Mouse (Mus musculus) CH12.LX (cell line): ENCODE measurements around the gene Plbd2. TPM values are rescaled to one million over a fixed set of nuclear protein-coding genes. Genes with fewer than 3 reads are reported as not detected.

Source experiments
- DNase-seq: peaks from one replicate; pipeline ENCODE4 v3.0.0-alpha.2; 2013; ENCODE audit errors: extremely low read depth
- H3K27ac ChIP-seq: 2 replicates; pipeline ENCODE4 v1.5.1; 2012; ENCODE audit warnings: low read depth, mild to moderate bottlenecking, control low read depth, moderate library complexity; ENCODE audit not compliant: insufficient read depth
- H3K27me3 ChIP-seq: replicated peaks from 2 replicates; pipeline ENCODE3; 2012; ENCODE audit warnings: inconsistent platforms
- H3K36me3 ChIP-seq, 2 experiments: replicated peaks in 1 of 2; 2 replicates each; pipeline versions ENCODE3 to v1.6.1; 2012; ENCODE audit warnings: inconsistent platforms in 1 of 2, low read length in 1 of 2, mild to moderate bottlenecking in 1 of 2, mixed read lengths in 1 of 2, moderate library complexity in 1 of 2; ENCODE audit not compliant: control insufficient read depth in 1 of 2, insufficient read depth in 1 of 2
- H3K4me1 ChIP-seq, 2 experiments: 2 replicates each; pipeline ENCODE4 v1.6.1; 2012; ENCODE audit warnings: inconsistent platforms in 1 of 2, moderate library complexity in 1 of 2; ENCODE audit not compliant: insufficient read depth in 2 of 2, control insufficient read depth in 1 of 2
- H3K4me2 ChIP-seq: 2 replicates; pipeline ENCODE4 v1.6.1; 2012; ENCODE audit warnings: low read depth, mild to moderate bottlenecking, control low read depth; ENCODE audit not compliant: poor library complexity, insufficient read depth, severe bottlenecking
- H3K4me3 ChIP-seq, 3 experiments: fragments of 150-350 bp in 1 of 3; sonication (generic) in 1 of 3; replicated peaks in 1 of 3; 2 replicates each; pipeline versions ENCODE3 to v1.5.1; 2011 to 2012; ENCODE audit warnings: low read depth in 2 of 3, low read length in 2 of 3, mild to moderate bottlenecking in 2 of 3, moderate library complexity in 2 of 3, control low read depth in 1 of 3, improper control_type of control experiment in 1 of 3, inconsistent platforms in 1 of 3, mixed read lengths in 1 of 3; ENCODE audit not compliant: poor library complexity in 1 of 3
- H3K79me2 ChIP-seq: replicated peaks from 2 replicates; pipeline ENCODE4 v1.6.1; 2012; ENCODE audit warnings: mild to moderate bottlenecking, moderate library complexity; ENCODE audit not compliant: control insufficient read depth, poor library complexity, insufficient read depth, severe bottlenecking; ENCODE audit errors: extremely low read depth
- H3K9ac ChIP-seq: 2 replicates; pipeline ENCODE4 v1.6.1; 2012; ENCODE audit warnings: low read depth, mild to moderate bottlenecking, control low read depth, moderate library complexity; ENCODE audit not compliant: insufficient read depth
- H3K9me3 ChIP-seq: replicated peaks from 2 replicates; pipeline ENCODE3; 2012; ENCODE audit warnings: low read length, inconsistent platforms, mixed read lengths
- BHLHE40 ChIP-seq: IDR thresholded peaks from 2 replicates; pipeline ENCODE4 v1.6.1; 2011; ENCODE audit warnings: mild to moderate bottlenecking, low read depth, low read length, improper control_type of control experiment
- CHD1 ChIP-seq: IDR thresholded peaks from 2 replicates; pipeline ENCODE4 v1.6.1; 2012; ENCODE audit warnings: low read depth, low read length, improper control_type of control experiment, inconsistent platforms
- ETS1 ChIP-seq: conservative IDR thresholded peaks from 2 replicates; pipeline ENCODE4 v1.6.1; 2012; ENCODE audit warnings: low read depth, mild to moderate bottlenecking, inconsistent platforms, low read length, improper control_type of control experiment, moderate library complexity
- GABPA ChIP-seq: IDR thresholded peaks from 2 replicates; pipeline ENCODE4 v1.6.1; 2012; ENCODE audit warnings: low read depth, low read length, improper control_type of control experiment, inconsistent platforms; ENCODE audit not compliant: insufficient replicate concordance
- HCFC1 ChIP-seq: IDR thresholded peaks from 2 replicates; pipeline ENCODE4 v1.6.1; 2012; ENCODE audit warnings: low read depth, mild to moderate bottlenecking, inconsistent platforms, low read length, improper control_type of control experiment
- IRF4 ChIP-seq: IDR thresholded peaks from 2 replicates; pipeline ENCODE4 v1.6.1; 2014; ENCODE audit warnings: low read depth, mild to moderate bottlenecking, inconsistent platforms, low read length, improper control_type of control experiment
- JUN ChIP-seq: IDR thresholded peaks from 2 replicates; pipeline ENCODE4 v1.6.1; 2011; ENCODE audit warnings: low read depth, mild to moderate bottlenecking, low read length, improper control_type of control experiment, moderate library complexity; ENCODE audit not compliant: insufficient read depth
- KAT2A ChIP-seq: IDR thresholded peaks from 2 replicates; pipeline ENCODE4 v1.6.1; 2012; ENCODE audit warnings: low read length, improper control_type of control experiment, inconsistent platforms; ENCODE audit not compliant: insufficient replicate concordance
- MAX ChIP-seq: IDR thresholded peaks from 2 replicates; pipeline ENCODE4 v1.6.1; 2011; ENCODE audit warnings: low read length, improper control_type of control experiment
- MAZ ChIP-seq: IDR thresholded peaks from 2 replicates; pipeline ENCODE4 v1.6.1; 2012; ENCODE audit warnings: low read depth, mild to moderate bottlenecking, inconsistent platforms, low read length, improper control_type of control experiment, moderate library complexity
- MEF2A ChIP-seq: IDR thresholded peaks from 2 replicates; pipeline ENCODE4 v1.6.1; 2014; ENCODE audit warnings: low read depth, mild to moderate bottlenecking, inconsistent platforms, low read length, improper control_type of control experiment, borderline replicate concordance
- MYC ChIP-seq: IDR thresholded peaks from 2 replicates; pipeline ENCODE4 v1.6.1; 2011; ENCODE audit warnings: low read depth, mild to moderate bottlenecking, improper control_type of control experiment, low read length
- NELFE ChIP-seq: IDR thresholded peaks from 2 replicates; pipeline ENCODE4 v1.6.1; 2011; ENCODE audit warnings: low read depth, low read length, improper control_type of control experiment
- PAX5 ChIP-seq: IDR thresholded peaks from 2 replicates; pipeline ENCODE4 v1.6.1; 2012; ENCODE audit warnings: low read length, inconsistent platforms, mixed read lengths
- RCOR1 ChIP-seq: conservative IDR thresholded peaks from 2 replicates; pipeline ENCODE4 v1.6.1; 2012; ENCODE audit warnings: low read depth, mild to moderate bottlenecking, inconsistent platforms, low read length, improper control_type of control experiment
- SIN3A ChIP-seq: IDR thresholded peaks from 2 replicates; pipeline ENCODE4 v1.6.1; 2012; ENCODE audit warnings: low read length, improper control_type of control experiment, inconsistent platforms
- TBP ChIP-seq: conservative IDR thresholded peaks from 2 replicates; pipeline ENCODE4 v1.6.1; 2011; ENCODE audit warnings: low read depth, low read length, improper control_type of control experiment
- TCF12 ChIP-seq: IDR thresholded peaks from 2 replicates; pipeline ENCODE4 v1.6.1; 2014; ENCODE audit warnings: low read depth, mild to moderate bottlenecking, inconsistent platforms, low read length, improper control_type of control experiment
- USF1 ChIP-seq: IDR thresholded peaks from 2 replicates; pipeline ENCODE4 v1.6.1; 2014; ENCODE audit warnings: low read depth, mild to moderate bottlenecking, inconsistent platforms, low read length, improper control_type of control experiment
- USF2 ChIP-seq: conservative IDR thresholded peaks from 2 replicates; pipeline ENCODE4 v1.6.1; 2011; ENCODE audit warnings: low read depth, low read length, improper control_type of control experiment
- ZMIZ1 ChIP-seq: IDR thresholded peaks from 2 replicates; pipeline ENCODE4 v1.6.1; 2012; ENCODE audit warnings: low read depth, mild to moderate bottlenecking, inconsistent platforms, low read length, improper control_type of control experiment
- ZNF384 ChIP-seq: IDR thresholded peaks from 2 replicates; pipeline ENCODE4 v1.6.1; 2012; ENCODE audit warnings: low read depth, low read length, improper control_type of control experiment, inconsistent platforms
- dilution Hi-C: fragments of 300-500 bp; cut with MboI; formaldehyde crosslinking; loops from 2 replicates; pipeline ENCODE4 v1.14.3; 2020; ENCODE audit warnings: low sequenced_read_pairs; ENCODE audit not compliant: extremely low pct_unique_long_range_greater_than_20kb, extremely low pct_ligation_motif_present
- in situ Hi-C: fragments of 300-500 bp; cut with MboI; formaldehyde crosslinking; loops from 3 replicates; pipeline ENCODE4 v1.14.3; 2019; ENCODE audit warnings: low sequenced_read_pairs, low pct_ligation_motif_present, low pct_unique_long_range_greater_than_20kb, mixed read lengths
- polyA plus RNA-seq: library from polyadenylated mRNA; unstranded; fragments of >175 nt; gene quantifications from 2 replicates; pipeline ENCODE4 v1.2.1, GENCODE M21; 2012; ENCODE audit warnings: low read depth; ENCODE audit not compliant: insufficient read length
- total RNA-seq, 2 experiments: library from RNA; depleted of rRNA; stranded (reverse); fragments of 300-350 nt in 1 of 2; fragments of >200 nt in 1 of 2; gene quantifications; 2 replicates each; pipeline ENCODE4 v1.2.3; 2012 to 2014

Gene Plbd2
- total and polyA plus RNA-seq, 3 experiments = 9.0 to 28.8 (median 21.3) TPM

GRCm38 (mm10) chr5:120517552-120517951 is 14.1 kb upstream of the Plbd2 start (continued):
- TF ChIP-seq MEF2A = peak; percentile 69; the same call in 1 of the 2 replicates
- no peak for TF ChIP-seq CHD1
- TF ChIP-seq TBP = no peak
- peak; percentile 99 for TF ChIP-seq BHLHE40
- no peak for TF ChIP-seq PAX5
- TF ChIP-seq MAX = peak; percentile 77
- peak; percentile 35; the same call in 1 of the 2 replicates for TF ChIP-seq HCFC1
- TF ChIP-seq KAT2A = no peak
- peak; percentile 77 for TF ChIP-seq JUN
- peak; percentile 72; the same call in 1 of the 2 replicates for TF ChIP-seq RCOR1
- peak; percentile 78 for TF ChIP-seq IRF4
- TF ChIP-seq ZNF384 = no peak
- no peak for TF ChIP-seq ZMIZ1
- no peak for TF ChIP-seq GABPA
- TF ChIP-seq USF1 = no peak

GRCm38 (mm10) chr5:120516221-120516984 is 13.0 kb upstream of the Plbd2 start:
- peak overlapping the region in 1 of 3 experiments; percentile 26 for H3K4me3 ChIP-seq
- H3K9me3 ChIP-seq = no peaks in the 10 kb centered on the region
- peaks cover 0 to 36% of the 10 kb centered on the region in 2 experiments for H3K36me3 ChIP-seq
- DNase-seq = no peak
- no peaks in the 10 kb centered on the region for H3K79me2 ChIP-seq
- H3K9ac ChIP-seq = no peak overlapping the region
- no peak overlapping the region for H3K4me2 ChIP-seq
- in situ Hi-C loops = loop anchor here (5.0 to 25.0 kb wide), 2 partner anchors 91 to 196 kb away; partner anchors contain the start of gene Dtx1
- dilution Hi-C loops = no loop called here
- H3K27ac ChIP-seq = 0 out of 2 replicates have a peak overlapping the region, but pooled peaks have one; percentile 2
- TF ChIP-seq ETS1 (peak; percentile 33; the same call in 1 of the 2 replicates), IRF4 (peak; percentile 73), USF2 (no peak), SIN3A (no peak), MAZ (peak; percentile 33; the same call in 1 of the 2 replicates), MYC (no peak), BHLHE40 (peak; percentile 42), USF1 (0 out of 2 replicates have a peak, but pooled peaks have one; percentile 5), NELFE (no peak), ZMIZ1 (no peak), TCF12 (peak; percentile 4; the same call in 1 of the 2 replicates), PAX5 (no peak)
- no peaks in the 10 kb centered on the region for H3K27me3 ChIP-seq
- H3K4me1 ChIP-seq = peaks cover 23 to 66% of the 10 kb centered on the region in 2 experiments
